Mouse (Mus musculus) heart, postnatal 36 days (tissue): Measurements from ENCODE around the gene Tnfrsf1a. TPM values are rescaled to one million over a fixed set of nuclear protein-coding genes. Genes with fewer than 3 reads are reported as not detected.
A peak's percentile ranks its signal among the peaks of the same experiment; 100 is the strongest.

Experiments used
- DNase-seq, 2 experiments: peaks; one replicate each; pipeline ENCODE4 v3.0.0; 2021 to 2022
- intact Hi-C: fragments of 180-260 bp; cut with DNase I; formaldehyde crosslinking; loops from one replicate; pipeline ENCODE4 v1.15.1; 2025
- total RNA-seq, 2 experiments: library from RNA; stranded (reverse); gene quantifications; 2 replicates each; pipeline ENCODE4 v1.2.3; 2021

Tnfrsf1a gene
- total RNA-seq, 2 experiments from 2014 or later = 59.6 to 63.7 TPM

DNA sequence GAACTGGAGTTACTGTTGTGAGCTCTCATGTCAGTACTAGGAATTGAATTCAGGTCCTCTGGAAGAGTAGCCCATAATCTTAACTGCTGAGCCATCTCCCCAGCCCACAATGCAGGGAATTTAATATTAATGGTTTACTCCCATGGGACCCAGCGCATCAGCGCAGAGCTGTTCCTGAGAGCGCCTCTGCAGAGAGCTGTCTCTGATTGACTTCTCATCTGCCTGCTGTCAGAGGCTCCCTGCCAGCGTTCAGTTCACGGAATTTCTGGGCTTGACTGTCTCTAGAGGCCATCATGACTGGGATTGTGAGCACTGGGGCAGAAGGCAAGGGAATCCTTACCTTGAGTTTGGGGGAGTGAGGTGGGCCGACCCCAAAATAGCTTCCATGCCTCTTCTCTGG is 27.9 kb downstream of the Tnfrsf1a start:
- intact Hi-C loops = no loop called here
- DNase-seq = no peak

DNA sequence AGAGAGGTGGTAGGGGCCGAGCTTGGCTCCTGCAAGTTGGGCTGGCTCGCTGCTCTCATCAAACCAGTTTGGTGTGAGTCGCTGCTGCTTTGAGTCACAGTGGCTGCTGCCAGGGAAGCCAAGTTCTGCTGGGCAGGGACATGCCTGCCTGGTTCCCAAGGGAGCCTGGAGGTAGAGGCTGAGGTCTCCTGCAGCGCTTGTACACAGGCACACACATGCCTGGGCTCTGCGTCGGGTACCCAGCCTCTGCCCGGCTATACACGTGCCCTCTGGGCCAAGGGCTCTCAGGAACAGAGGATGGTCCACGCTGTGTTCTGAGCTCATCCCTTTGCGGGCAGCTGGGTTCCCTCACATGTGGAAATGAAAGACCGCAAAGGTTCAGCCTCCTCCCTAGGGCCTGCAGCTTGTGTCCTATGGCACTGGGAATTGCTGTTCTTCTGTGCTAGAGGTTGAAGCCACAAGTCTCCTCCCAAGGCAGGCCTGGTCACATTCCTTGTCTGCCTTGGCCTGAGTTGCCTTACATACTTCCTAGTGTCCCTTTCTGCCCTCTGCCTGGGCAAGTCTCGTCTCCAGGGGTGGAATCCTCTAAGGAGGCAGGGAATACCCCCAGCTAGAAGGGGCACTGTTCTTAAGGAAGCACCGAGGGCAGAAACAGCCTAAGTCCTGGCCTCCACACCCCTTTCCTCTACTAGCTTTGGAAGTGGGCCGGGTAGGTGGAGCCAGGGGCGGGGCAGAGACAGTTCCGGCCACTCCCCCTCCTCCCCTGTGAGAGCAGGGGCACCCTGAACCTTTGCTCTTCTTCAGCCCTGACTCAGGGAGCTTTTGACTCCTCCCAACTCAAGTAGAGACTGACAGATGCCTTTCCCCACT is 28.7 kb downstream of the Tnfrsf1a start:
- intact Hi-C loops = no loop called here
- peak; percentile 68 to 75 for DNase-seq

DNA sequence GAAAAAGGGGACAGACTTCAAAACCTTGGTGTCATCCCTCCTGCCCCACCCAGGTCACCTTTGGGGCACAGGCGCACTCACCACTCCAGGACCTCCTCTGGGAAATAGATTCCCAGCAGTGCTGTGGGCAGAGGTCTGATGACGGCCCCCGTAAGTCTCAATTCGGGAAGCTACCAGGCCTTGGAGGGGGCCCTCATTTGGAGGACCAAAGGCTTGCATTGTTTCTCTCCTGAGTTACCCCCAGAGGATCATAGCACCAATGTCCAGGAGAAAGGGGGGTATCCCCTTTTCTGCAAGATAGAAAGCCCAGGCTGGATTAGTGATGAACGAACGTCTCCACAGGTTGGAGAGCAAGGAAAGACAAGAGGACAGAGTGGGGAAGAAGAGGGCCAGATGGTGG is 29.5 kb downstream of the Tnfrsf1a start:
- no peak for DNase-seq

DNA sequence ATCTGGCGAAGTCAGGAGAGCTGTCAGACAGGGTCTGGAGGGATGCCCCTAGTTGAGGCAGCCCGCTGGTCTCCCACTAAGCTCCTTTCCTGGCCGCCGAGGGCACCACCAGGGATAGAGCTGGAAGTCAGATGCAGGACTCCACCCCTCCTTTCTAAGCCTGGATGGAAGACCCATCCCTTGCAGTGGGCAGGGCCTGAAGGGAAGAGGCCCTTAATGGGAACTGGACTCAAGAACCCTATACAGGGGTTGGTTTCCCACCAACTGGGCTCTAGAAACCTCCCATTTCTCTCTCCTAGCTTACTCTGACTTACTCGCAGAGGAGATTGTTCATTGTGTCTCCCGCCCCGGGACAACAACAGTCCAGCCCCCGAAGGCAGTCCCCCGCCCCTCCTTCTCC is 30.6 kb downstream of the Tnfrsf1a start:
- intact Hi-C loops = no loop called here
- no peak for DNase-seq

More for the DNA sequence above, 29.5 kb downstream of the Tnfrsf1a start:
- intact Hi-C loops = no loop called here

DNA sequence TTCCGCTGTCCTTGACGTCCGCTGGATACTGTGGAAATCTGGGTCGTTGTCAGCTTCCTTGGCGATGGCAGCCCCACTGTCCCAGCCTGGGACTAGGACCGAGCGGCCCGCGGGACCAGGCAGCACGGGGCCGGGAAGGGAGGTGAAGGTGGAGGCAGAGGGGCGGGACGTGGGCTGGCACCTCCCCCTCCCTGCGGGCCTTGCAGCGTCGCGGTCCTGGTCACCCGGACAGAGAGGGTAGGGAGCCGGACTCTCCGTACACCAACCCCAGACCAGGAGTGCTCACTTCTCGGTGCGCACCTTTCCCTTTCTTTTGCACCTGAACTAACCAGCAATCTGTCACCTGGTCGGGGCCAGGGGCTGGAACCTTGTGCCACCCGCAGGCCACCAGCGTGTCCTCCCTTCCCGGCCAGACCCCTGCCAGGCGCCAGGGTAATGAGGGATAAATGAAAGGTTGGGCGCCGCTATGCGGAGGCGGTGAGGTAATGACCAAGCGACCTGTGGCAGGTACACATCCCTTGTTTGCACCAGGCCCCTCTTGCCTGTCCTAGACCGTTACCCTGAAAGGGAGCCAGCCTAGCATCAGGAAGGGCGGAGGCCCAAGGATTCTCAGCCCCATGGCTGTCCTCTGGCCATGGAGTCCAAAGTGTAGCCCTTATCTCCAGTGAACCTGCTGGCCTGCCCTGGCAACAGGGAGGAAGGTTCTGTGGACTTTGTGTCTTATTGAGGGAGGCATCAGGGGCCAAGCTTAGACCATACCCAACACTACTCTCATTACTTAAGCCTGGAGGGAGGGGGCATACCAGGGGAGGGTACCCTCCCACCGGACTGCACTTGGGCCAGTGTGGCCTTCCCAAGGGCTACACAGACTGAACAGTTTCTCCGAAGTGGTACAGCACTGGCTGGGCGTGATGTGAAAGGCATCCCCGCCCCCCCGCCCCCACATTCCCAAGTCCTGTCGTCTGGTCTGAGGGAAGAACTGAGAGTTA is 31.5 kb downstream of the Tnfrsf1a start, which contains the start of gene Plekhg6:
TSS of gene Plekhg6 (minus strand) at position 422 of the 989 bp plus-strand sequence.
- DNase-seq = no peak
- intact Hi-C loops = no loop called here

DNA sequence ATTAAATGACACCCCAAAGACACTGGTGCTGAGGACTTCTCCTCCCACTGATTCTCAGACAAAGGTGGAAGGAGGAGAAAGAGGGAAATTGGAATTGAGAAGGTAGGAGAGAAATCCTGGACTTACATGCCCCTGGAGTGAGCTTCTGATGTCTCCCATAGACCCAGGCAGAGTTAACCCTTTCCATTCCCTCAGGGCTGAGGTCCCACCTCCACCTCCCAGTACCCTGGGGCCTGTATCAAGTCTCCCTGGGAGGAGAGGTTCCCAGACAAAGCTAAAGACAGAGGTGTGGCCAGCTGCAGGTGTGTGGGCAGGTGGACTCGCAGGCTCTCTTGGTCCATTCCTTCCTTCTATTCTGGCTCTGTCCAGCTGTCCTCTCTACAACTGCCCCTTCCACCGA is 32.9 kb downstream of the Tnfrsf1a start:
- DNase-seq = no peak
- intact Hi-C loops = no loop called here

GRCm38 (mm10) chr6:125385066-125385974 is 36.2 kb downstream of the Tnfrsf1a start:
- intact Hi-C loops = no loop called here
- DNase-seq = no peak

- intact Hi-C loops = no loop called here
- DNase-seq = no peak
Measured at GRCm38 (mm10) chr6:125386080-125386479, 36.9 kb downstream of the Tnfrsf1a start.

- intact Hi-C loops = no loop called here
- DNase-seq = no peak
Measured at GRCm38 (mm10) chr6:125389853-125390252, 40.7 kb downstream of the Tnfrsf1a start.

- intact Hi-C loops = no loop called here
- no peak for DNase-seq
Measured at GRCm38 (mm10) chr6:125405461-125406382, 56.6 kb downstream of the Tnfrsf1a start.

GRCm38 (mm10) chr6:125407224-125407623 is 58.1 kb downstream of the Tnfrsf1a start:
- intact Hi-C loops = no loop called here
- DNase-seq = no peak

- no peak for DNase-seq
- intact Hi-C loops = no loop called here
Measured at GRCm38 (mm10) chr6:125407657-125408056, 58.5 kb downstream of the Tnfrsf1a start.

DNA sequence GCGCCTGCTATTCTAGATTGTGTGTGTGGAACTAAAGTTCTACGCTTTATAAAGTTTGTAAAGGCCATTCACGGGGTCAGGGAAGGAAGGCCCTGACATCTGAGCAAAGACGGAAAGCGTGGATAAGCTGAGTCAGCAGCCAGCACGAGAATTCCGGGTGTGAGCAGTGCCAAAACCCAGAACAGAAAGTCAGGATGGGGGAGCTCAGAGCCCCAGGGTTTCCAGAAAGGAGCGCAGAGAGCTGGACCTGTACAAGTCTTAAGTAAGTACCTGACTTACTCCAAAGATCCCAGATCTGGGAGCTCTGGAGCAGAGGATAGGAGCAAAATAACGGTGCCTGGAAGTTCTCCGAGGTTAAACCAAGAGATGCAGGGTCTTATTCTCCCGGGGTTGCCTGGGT is 61.4 kb downstream of the Tnfrsf1a start:
- intact Hi-C loops = no loop called here
- DNase-seq = no peak

- no peak for DNase-seq
Measured at GRCm38 (mm10) chr6:125410995-125411547, 61.9 kb downstream of the Tnfrsf1a start.

DNA sequence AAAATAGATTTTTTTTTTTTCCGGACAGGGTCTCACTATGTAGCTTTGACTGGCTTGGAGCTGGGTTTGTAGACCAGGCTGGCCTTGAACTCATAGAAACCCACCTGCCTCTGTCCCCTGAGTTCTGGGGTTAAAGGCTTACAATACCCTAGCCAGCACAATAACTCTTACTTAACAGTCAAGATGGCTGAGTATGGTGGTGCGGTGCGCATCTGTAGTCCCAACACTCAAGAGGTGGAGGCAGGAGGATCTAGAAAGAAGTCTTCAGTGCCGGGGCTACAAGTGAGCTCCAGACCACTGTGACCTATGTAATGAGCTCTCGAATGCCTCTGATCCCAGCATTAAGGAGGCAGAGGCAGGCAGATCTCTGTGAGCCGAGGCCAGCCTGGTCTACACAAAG is 62.5 kb downstream of the Tnfrsf1a start:
- DNase-seq = no peak
- intact Hi-C loops = no loop called here

More at GRCm38 (mm10) chr6:125410995-125411547, 61.9 kb downstream of the Tnfrsf1a start:
- intact Hi-C loops = no loop called here
